Mouse (Mus musculus): ENCODE results near the gene Tbc1d1.

DNA sequence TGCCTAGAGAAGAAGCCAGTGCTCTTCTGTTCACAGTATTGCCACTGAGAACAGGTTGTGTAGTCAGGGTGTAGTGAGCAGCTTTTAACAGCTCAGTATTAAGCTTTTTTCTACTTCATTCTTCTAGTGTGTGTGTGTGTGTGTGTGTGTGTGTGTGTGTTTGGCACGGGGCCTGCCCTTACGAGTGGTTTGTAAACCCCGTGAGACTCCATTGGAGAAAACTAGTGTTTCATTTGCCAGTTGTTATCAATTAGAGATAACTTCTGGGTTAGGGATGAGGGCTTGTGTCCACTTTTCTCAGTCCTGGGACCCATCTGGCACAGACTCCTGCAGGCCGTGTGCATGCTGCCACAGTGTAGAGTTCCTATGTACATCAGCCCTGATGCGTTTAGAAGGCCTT, 156.2 kb downstream of the Tbc1d1 start:
- TF ChIP-seq CTCF (IDR thresholded peaks at IDR 0.05; ENCODE audit: insufficient read depth, low read length) (no peak), POLR2A (IDR thresholded peaks at IDR 0.05; ENCODE audit: borderline replicate concordance, extremely low read depth, low read depth, low read length) (no peak)

Data from lung, adult 2 months (tissue).